Mouse (Mus musculus): Measurements from ENCODE around the gene Pde6h. TPM values are rescaled to one million over a fixed set of nuclear protein-coding genes. Genes with fewer than 3 reads are reported as not detected.
A peak's percentile ranks its signal among the peaks of the same experiment; 100 is the strongest.

The Pde6h gene
- total RNA-seq, 2 experiments from 2014 or later: not detected

DNA sequence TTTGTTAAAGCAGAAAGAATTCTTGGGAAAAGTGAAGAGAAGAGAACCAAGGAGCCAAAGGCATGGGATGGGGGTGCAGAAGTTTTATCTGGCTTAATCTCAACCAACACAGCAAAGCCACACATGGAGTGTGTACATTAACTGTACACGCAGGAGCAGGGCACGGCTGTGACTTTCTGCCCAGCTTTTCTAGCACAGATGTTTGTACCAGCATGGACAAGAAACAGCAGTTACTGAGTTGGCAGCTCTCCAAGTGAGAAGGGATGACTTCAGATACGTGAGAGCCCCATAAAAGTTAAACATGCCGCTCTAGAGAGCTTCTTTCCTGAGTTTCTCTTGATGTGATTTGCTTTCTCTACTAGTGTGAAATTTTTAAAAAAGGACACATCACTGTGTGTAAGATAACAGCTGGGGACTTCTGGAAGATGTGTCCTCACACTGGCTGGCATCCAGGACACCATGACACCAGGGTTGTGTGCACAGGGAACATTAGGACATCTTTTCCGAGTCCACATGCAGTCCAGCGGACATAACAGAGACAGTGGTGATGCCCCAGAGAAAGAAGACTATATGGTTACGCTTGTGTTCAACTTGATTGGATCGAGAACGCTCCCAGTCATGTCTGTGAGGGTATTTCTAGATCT lies 13.3 kb upstream of the Pde6h start:
- intact Hi-C loops (cut with DNase I): no loop called here
- DNase-seq: peak; percentile 41 to 42

GRCm38 (mm10) chr6:136912751-136913265 lies 10.8 kb upstream of the Pde6h start:
- intact Hi-C loops (cut with DNase I): no loop called here
- DNase-seq: no peak

GRCm38 (mm10) chr6:136913384-136914126 lies 10.1 kb upstream of the Pde6h start:
- intact Hi-C loops (cut with DNase I): no loop called here
- peak; percentile 59 to 62 for DNase-seq

GRCm38 (mm10) chr6:136914234-136914633 lies 9.4 kb upstream of the Pde6h start:
- intact Hi-C loops (cut with DNase I): no loop called here
- no peak for DNase-seq

DNA sequence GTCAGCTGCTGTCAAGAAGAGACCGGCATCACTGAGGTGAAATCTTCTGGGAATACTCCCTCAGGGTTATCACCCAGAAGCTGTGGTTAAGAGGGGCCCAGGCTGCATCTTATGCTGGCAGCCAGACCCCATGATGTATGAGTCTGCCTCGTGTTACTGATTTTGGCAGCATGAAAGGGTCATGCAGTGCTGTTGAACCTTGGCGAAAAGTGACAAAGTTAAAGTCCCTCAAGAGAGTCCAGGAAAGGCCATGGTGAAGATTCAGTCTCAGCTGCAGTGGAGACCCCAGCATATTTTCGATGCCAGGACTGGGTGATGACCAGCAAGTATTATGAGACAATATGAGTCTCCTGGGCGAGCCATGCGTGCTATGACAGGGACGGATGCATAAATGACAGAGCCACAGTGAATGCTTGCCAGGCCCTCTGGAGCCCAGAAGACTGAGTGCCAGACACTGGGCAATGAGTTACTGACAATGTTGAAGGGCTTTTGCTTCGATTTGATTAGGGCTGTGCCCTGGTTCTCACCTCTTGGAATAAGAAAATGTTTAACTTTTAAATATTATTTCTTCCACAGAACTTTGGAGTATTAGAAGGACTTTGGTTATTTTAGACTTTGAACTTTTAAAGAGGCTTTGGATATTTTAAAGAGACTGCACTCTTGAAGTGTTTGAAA lies 7.8 kb upstream of the Pde6h start:
- DNase-seq: no peak
- intact Hi-C loops (cut with DNase I): no loop called here

- intact Hi-C loops (cut with DNase I): no loop called here
- DNase-seq: no peak
Observed at GRCm38 (mm10) chr6:136917885-136918284, 5.7 kb upstream of the Pde6h start.

DNA sequence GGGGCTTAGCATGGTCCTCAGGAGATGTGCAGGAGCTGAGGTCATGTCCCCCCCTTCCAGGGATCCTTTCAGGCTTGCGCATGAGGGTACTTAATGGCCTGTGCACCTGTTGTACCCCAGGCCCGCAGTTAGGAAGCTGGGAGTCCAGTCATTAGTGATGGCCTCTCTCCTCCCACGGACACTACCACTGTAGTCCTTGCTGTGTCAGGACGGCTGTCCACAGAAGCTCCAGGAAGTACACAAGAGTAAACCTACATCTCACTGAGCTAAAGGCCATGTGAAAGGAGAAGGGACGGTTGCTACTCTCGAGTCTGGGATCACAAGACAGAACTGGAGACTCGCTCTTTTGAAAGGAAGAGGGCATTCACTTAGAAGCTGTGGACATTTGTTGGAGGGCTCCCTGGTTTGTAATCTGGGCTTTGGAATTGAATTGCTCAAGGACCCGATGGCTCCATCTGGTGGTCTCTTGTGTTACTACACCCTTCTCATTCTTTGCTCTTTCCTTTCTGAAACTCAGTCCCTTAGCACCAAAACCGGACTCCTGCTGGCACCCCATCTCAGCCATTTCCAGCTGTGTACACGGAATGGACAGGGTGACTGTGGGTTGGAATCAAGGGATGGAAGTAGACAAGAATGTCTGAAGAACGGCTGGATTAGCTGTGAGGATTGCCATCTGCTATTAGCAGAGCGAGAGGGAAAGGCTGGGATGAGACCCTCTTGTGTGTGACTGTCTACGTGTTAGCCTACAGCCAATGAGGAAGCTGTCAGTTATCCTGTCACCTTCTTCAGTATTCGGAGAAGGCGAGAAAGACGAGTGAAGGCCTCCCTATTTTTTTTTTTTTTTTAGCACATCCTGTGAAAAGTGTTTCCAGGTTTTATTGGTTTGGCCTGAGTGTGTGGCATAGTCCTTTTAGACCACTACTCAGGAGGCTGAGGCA lies 3.0 kb upstream of the Pde6h start:
- peak; percentile 89 to 92 for DNase-seq

DNA sequence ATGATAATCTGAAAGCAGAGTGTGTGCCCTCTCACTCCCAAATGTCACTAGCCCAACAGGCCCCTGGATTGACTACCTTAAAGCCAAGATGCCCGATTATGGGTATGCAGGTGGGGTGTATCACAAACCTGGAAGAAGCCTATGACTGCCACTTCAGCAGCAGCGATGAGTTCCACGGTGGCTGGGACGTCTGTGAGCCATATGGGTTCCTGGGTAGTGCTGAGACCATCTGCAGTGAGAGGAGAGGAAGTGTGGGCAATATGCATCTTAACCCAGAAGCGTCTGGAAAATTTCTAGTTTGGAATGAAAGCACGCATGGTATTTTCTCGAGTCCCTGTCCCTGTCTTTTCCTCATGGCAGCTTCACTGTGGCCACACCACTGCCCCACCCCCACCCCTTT lies 2.0 kb upstream of the Pde6h start:
- intact Hi-C loops (cut with DNase I): loop anchor here (5.0 kb wide), 1 partner anchor 46 kb away; no protein-coding TSS in a partner anchor

More for the DNA sequence above, 3.0 kb upstream of the Pde6h start:
- intact Hi-C loops (cut with DNase I): loop anchor here (1.0 to 5.0 kb wide), 2 partner anchors 47 to 59 kb away; no protein-coding TSS in a partner anchor

GRCm38 (mm10) chr6:136922080-136922479 lies 1.6 kb upstream of the Pde6h start, which contains the start of gene Erp27:
Erp27 (minus strand) TSS chr6:136922180.
- intact Hi-C loops (cut with DNase I): loop anchor here (5.0 kb wide), 1 partner anchor 45 kb away; no protein-coding TSS in a partner anchor
- DNase-seq: no peak

More for the DNA sequence above, 2.0 kb upstream of the Pde6h start:
- DNase-seq: no peak

- intact Hi-C loops (cut with DNase I): loop anchor here (5.0 kb wide), 1 partner anchor 44 kb away; no protein-coding TSS in a partner anchor
Observed at GRCm38 (mm10) chr6:136922871-136923270, 761 bp upstream of the Pde6h start.

GRCm38 (mm10) chr6:136925049-136925448 lies 1.4 kb downstream of the Pde6h start:
- intact Hi-C loops (cut with DNase I): no loop called here
- no peak for DNase-seq

More at GRCm38 (mm10) chr6:136922871-136923270, 761 bp upstream of the Pde6h start:
- DNase-seq: no peak

DNA sequence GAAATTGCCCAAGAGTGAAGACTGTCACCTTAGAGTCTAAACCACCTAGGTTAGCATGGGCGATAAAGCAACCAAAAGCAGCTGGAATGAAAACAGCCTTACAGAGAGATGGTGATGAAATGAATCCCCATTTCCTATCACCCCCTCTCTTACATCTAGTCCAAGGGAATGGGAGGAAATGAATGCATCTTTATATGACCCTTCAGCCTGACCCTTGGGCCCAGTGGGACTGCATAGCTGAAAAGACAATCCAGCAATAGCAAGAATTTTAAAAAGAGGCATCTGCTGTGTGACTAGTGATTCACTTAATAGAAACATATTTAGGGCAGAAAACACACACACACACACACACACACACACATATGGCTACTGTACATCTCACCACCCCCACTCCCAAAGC lies 4.0 kb downstream of the Pde6h start:
- intact Hi-C loops (cut with DNase I): no loop called here
- peak; percentile 36 to 43 for DNase-seq

DNA sequence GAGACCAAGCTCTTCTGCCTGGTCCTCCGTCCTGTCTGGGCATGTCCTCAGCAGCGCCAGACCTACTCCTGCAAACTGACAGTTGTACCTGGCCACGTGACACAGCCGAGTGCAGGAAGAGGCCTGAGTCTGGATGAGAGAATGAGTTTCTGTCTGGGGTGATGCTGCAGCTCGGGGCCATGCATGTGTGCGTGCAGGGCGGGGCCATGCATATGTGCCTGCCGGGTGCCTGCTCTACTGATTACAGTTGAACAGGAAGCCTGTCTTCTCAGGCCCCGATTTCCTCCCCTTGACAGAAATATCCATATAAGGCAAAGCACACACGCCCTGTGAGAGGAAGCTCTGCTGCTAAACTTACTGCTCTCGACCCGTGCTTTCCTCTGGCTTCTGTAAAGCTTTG lies 7.0 kb downstream of the Pde6h start:
- peak; percentile 53 to 58 for DNase-seq

DNA sequence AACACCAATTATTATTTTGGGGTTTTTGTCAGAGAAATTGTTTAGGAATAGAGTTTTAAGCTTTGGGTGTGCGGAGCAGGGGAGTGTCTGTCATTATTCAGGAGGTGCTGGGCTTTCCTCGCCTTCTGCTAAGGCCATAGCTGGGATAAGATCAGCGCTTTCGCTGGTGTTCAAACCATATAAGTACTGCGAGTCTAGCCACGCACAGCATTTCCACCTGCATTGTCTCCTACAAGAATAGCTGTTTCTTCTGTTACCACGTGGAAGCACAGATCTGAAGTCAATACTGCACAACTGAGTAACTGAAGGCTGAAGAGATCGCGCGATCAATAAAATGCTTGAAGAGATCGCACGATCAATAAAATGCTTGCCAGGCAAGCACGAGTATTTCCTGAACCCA lies 7.6 kb downstream of the Pde6h start:
- intact Hi-C loops (cut with DNase I): no loop called here

More for the DNA sequence above, 7.0 kb downstream of the Pde6h start:
- intact Hi-C loops (cut with DNase I): no loop called here

GRCm38 (mm10) chr6:136934068-136934467 lies 10.4 kb downstream of the Pde6h start:
- intact Hi-C loops (cut with DNase I): no loop called here
- no peak for DNase-seq

More for the DNA sequence above, 7.6 kb downstream of the Pde6h start:
- no peak for DNase-seq

DNA sequence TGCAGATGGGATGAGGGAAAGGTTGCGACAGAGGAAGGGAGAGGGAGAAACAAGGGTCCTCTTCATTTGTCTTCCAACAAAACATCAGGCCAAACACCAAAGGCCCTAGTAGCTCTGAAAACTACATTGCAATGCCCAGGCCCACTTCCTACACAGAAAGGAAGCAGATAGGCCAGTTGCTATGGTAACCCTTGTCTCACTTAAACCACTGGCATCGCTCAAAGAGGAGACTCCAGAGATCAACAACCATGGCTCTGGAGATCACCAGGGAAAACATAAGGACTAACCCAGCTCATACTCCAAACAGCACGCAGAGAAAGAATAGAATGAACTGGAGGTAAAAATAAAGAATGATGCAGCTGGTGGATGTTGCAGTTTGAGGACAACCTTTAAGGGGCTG lies 11.6 kb downstream of the Pde6h start:
- DNase-seq: no peak
- intact Hi-C loops (cut with DNase I): no loop called here

DNA sequence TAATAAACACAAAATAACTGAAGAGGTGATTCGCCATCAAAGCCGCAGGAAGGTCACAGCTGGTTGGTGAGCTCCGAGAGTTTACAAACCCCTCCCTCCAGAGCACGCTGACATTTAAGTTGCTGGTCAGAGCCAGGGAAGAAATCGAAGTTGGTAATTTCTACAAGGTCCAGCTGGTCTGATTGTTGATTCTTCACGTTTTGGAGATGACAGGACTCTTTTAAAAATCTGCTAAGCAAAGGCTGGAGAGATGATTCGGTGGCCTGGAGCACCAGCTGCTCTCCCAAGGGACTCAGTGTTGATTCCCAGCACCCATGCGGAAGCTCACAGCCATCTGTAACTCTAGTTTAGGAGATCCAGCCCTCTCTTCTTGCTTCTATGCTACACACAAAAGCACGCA lies 12.7 kb downstream of the Pde6h start:
- intact Hi-C loops (cut with DNase I): no loop called here
- DNase-seq: no peak

DNA sequence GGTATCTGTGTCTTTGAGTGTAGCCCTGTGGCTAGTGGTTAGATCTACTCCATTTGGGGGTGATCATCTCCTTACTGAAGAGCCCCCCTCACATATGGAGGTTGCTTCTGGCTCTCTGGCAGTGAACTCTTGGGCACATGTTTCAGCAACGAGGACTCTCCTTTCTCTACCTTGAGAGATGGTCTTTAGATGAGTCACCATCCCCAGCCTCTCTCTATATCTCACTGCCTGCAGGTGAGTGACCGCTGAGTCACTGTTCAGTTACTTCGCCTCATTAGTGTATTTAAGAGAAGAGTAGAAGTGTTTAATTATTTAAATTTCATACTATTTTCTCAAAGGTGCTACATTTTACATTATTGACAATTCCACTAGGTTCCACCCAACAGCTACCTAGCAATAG lies 13.5 kb downstream of the Pde6h start:
- intact Hi-C loops (cut with DNase I): no loop called here
- no peak for DNase-seq

GRCm38 (mm10) chr6:136938331-136939126 lies 14.9 kb downstream of the Pde6h start:
- peak; percentile 48 to 55 for DNase-seq
- intact Hi-C loops (cut with DNase I): no loop called here
